Mouse (Mus musculus) gastrocnemius, adult 2 months (tissue): ENCODE results near the gene Abhd6. TPM values are rescaled to one million over a fixed set of nuclear protein-coding genes. Genes with fewer than 3 reads are reported as not detected.

Experiments
- DNase-seq: peaks from one replicate; pipeline ENCODE4 v3.0.0; 2022
- H3K27ac ChIP-seq: fragments of 200-600 bp; 2 replicates; pipeline ENCODE4 v1.8.1; 2022; ENCODE audit warnings: mild to moderate bottlenecking
- H3K4me3 ChIP-seq: fragments of 200-600 bp; 2 replicates; pipeline ENCODE4 v1.8.1; 2022; ENCODE audit warnings: mild to moderate bottlenecking, moderate library complexity
- CTCF ChIP-seq: fragments of 200-600 bp; IDR thresholded peaks from 2 replicates; pipeline ENCODE4 v1.8.1; 2022; ENCODE audit warnings: antibody characterized with exemption, mild to moderate bottlenecking, moderate library complexity
- intact Hi-C: fragments of 180-260 bp; cut with DNase I; formaldehyde crosslinking; loops from one replicate; pipeline ENCODE4 v1.15.1; 2025
- total RNA-seq, 2 experiments: library from RNA; stranded (reverse); gene quantifications; 2 replicates each; pipeline ENCODE4 v1.2.3; 2021

The Abhd6 gene
- total RNA-seq, 2 experiments from 2014 or later = 4.8 to 7.3 TPM

DNA sequence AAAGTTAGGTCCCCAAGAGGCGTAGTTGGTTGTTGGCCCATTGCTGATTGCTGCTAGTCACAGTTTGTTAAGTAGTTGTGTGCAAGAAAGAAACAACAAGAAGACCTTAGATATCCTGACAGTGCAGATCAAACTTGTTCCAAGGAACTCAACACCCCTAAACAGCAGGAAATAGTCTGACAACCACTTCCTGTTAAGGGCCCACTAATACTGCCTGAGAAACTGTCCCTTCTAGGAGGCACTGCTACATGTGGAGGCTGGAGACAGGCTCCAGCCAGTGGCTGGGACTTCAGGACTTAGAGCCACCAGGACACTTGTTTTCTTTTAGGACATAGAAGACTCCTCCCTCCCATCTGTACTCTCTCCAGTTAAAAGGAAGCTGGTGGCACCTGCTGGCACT is 25.2 kb upstream of the Abhd6 start:
- Histone ChIP-seq H3K4me3 (no peak overlapping the region), H3K27ac (no peak overlapping the region)
- no peak for DNase-seq
- no peak for TF ChIP-seq CTCF
- intact Hi-C loops = no loop called here

DNA sequence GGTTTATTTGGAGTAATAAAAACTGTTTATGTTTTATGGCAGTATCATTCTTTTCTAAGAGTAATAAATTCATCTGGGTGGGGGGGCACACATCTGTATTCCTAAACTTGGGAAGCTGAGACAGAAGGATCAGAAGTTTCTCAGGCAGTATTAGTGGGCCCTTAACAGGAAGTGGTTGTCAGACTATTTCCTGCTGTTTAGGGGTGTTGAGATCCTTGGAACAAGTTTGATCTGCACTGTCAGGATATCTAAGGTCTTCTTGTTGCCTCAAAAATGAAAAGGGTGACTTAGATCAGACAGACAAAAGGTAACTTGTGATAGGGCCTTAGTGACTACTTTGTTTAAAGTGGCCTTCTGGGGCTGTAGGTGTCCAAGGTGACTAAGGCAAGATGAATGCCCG is 24.5 kb upstream of the Abhd6 start:
- Histone ChIP-seq H3K27ac (no peak overlapping the region), H3K4me3 (no peak overlapping the region)
- no peak for DNase-seq
- TF ChIP-seq CTCF = no peak
- intact Hi-C loops = no loop called here

DNA sequence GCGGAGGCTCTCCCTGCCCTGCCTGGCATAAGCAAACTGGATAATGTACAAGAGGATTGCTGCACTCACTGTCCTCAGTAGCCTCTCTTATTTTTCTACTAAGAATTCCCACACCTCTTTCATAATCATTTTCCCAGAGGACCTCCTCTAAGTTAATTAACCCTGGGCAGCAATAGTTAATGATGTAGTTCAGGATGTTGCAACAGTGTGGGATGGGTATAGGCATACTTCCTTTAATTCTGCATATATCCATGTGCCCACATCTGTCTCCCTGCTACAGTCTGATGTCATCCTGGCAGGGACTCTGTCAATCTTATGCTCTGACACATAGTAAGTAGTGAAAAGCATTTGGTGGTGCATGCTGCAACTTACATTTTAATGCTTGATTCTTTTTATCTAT is 21.5 kb upstream of the Abhd6 start:
- intact Hi-C loops = no loop called here
- no peak for TF ChIP-seq CTCF
- no peak overlapping the region for H3K27ac ChIP-seq
- no peak for DNase-seq
- H3K4me3 ChIP-seq = no peak overlapping the region

DNA sequence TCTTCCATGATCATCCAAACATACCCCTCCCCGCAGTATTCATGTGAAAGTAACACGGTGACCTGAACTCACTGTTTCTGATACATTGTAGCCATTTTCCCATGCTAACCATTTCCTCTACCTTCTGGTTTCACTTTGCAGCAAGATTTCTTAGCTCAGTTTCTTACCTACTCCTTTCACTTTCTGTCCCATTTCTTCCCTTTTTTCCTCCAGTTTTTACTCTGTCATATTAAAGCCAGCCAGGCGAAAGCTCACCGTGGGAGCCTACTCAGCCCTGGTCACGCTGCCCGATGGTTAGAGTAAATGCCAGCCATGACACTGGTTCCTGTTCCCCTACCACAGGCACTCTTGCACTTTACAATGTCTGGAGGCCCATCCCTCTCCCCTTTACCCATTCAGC is 15.8 kb upstream of the Abhd6 start:
- Histone ChIP-seq H3K27ac (no peak overlapping the region), H3K4me3 (no peak overlapping the region)
- intact Hi-C loops = no loop called here
- no peak for DNase-seq
- no peak for TF ChIP-seq CTCF

DNA sequence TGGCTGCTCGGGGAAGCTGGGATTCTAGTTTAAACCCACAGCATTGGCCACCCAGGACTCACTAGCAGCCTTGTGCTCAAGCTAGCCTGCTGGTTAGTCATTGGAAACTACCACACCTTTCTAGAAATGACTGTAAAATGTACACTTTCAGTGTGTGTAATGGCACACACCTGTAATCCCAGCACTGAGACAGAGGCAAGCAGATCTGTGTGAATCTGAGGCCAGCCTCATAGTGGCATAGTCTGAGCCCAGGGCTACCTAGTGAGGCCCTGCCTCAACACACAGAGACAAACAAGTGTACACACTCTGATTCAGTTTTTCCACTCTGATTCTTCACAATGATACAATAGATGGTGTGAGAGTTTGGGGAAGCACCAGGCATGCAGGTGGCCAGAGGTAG is 13.3 kb upstream of the Abhd6 start:
- no peak for TF ChIP-seq CTCF
- DNase-seq = no peak
- no peak overlapping the region for H3K4me3 ChIP-seq
- no peak overlapping the region for H3K27ac ChIP-seq
- intact Hi-C loops = no loop called here

DNA sequence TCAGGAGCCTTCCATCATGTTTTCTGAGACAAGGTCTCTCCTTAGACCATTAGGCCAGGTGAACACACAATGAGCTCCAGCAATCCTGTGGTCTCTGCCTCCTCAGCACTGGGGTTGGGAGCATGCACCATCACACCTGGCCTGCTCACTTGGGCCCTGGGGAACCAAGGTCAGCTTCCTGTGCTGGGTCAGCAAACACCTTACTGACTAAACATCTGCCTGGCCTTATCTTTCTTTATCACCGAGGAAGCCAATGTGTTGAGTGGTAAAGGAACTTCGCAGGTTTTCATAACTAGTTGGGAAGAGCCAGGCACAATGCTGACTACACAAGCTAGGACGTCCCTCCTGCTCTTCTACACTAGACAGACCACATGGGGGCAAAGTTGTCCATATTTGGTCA is 12.7 kb upstream of the Abhd6 start:
- no peak for DNase-seq
- intact Hi-C loops = no loop called here
- Histone ChIP-seq H3K27ac (no peak overlapping the region), H3K4me3 (no peak overlapping the region)
- TF ChIP-seq CTCF = no peak

DNA sequence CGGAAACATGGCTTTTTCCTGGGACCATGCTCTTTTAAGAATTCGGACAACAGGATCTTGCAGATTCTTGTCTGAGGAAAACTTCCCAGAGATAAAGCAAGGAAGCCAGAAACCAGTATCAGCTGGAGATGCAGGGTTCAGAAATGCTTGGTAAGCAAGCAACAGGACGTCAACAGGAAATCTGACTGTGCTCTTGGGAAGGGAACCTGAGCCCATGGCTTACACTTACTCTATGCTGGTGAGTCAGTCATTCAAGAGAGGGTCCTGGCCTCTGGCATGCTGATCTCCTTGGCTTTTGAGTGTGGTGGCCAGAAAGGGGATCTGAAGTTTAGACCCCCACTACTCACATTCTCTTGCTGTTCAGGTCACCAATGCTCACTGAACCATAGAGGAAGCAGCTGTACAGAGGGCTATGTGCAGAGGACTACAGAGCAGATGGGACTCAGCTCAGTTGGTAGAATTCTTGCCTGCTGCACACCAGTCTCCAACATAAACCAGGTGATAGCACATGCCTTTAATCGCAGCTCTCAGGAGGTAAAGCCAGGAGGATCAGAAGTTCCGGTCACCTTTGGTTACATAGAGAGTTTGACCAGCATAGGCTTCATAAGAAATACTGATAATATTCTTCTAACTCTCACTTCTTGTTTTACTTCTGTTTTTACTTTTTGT is 11.5 kb upstream of the Abhd6 start:
- H3K4me3 ChIP-seq = no peak overlapping the region
- intact Hi-C loops = no loop called here
- TF ChIP-seq CTCF = no peak
- no peak overlapping the region for H3K27ac ChIP-seq
- DNase-seq = no peak

DNA sequence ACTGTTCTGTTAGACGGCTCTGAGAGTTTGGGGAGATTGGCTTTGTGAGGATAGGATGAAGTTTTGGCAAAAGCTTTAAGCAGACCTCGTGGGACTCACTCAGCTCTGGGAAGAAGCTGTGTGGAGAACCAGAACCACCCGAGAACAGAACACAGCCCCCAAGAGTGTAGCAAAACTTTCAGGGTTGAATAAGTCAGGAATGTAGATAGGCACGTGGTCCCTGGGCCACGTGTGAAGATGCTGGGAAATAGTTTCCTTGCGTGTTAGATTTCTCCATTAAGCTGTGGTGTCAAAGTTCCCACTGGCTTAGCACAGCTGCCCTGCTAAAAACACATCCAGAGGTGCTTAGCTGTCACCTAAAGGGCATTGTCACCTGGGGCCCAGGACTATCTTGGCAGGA is 10.5 kb upstream of the Abhd6 start:
- intact Hi-C loops = no loop called here
- Histone ChIP-seq H3K4me3 (no peak overlapping the region), H3K27ac (no peak overlapping the region)
- no peak for DNase-seq
- TF ChIP-seq CTCF = no peak

DNA sequence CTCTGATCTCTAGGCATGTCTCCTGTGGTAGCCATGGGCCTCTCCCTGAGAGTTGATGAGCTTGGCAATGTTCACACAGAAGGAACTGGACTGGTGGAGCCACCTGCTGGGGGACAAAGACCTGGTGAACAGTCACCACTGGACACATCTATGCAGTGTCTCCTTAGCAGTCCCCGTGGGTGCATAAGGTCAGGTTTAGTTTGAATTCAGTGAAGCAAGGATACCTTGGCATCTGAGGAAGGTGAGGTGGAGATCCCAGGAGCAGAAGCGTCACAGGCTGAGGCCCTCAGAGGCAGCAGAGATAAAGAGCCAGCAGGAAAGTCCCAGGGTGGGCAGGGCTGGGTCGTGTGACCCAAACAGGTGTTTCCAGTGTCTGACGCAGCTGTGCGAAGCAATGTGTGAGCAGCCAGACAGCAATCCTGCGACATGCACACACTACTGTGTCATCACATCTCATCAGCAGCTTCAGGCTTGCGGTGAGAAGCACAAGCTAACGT is 8.4 kb upstream of the Abhd6 start, which contains the start of gene Dnase1l3:
Gene Dnase1l3 (minus strand): TSS at position 303 of the 497 bp plus-strand sequence.
- no peak within 1 kb of the TSS for H3K4me3 ChIP-seq
- intact Hi-C loops = no loop called here
- DNase-seq = peak; percentile 49
- peak; percentile 62 for TF ChIP-seq CTCF
- no peak within 1 kb of the TSS for H3K27ac ChIP-seq

DNA sequence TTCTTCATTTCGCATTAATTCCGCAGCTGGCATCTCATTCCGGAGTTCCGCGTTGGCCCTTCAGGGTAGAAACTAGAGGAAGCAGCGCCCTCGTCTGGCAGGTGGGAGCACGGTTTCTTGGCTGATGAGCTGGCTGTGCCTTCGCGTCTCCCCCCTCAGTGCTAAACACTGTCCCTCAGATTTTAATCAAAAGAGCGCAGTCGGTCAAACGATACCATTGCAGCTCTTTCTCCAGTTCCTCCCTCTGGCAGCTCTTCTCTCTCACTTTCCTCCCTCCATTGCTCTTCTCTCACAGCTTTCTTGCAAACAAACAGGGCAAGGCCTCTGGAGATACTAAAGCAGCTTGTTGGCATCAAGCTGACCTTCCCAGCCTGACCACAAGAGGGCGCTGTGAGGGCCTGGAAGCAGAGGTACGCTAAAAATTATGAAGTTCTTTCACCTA is 5.4 kb upstream of the Abhd6 start:
- TF ChIP-seq CTCF = peak; percentile 77
- intact Hi-C loops = loop anchor here (1.0 to 2.0 kb wide), 2 partner anchors 47 to 178 kb away; no protein-coding TSS in a partner anchor
- DNase-seq = peak; percentile 92
- Histone ChIP-seq H3K27ac (peak overlapping the region; percentile 82), H3K4me3 (peak overlapping the region; percentile 70)

DNA sequence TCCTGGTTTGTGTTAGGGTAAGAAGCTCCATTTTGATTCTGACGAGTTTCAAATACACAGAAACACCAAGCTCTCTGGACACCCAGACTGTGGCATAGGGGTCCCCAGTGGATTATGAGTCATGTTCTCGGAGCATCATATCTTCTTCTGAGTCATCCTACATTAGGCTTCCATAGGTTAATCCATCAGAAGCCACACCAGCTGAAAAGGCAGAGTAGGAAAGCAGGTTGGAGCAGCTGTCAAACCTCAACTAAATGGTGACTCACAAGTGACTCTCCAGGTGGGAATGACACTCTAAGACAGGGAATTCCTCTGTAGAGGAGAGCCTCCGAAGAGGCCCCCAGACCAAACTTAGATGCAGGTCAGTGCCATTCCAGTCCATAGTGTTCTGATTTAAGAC is 3.7 kb upstream of the Abhd6 start:
- no peak overlapping the region for H3K4me3 ChIP-seq
- intact Hi-C loops = no loop called here
- H3K27ac ChIP-seq = no peak overlapping the region
- no peak for TF ChIP-seq CTCF
- DNase-seq = no peak

DNA sequence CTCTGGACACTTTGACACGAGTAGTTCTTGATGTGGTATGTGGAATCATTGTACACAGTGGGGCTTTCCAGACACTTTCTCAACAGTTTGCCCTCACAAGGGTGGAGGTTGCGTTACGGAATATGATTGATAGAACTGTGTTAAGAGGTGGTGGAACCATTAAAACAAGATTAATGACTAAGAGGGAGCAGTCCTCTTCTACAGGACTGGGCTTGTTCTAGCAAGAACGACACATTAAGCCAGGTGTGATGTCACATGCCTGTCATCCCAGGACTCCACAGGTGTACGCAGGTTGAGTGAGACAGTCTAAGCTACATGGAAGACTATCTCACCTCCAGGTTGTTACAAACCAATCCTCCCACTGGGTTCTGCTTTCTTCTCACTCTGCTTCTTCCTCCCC is 3.3 kb upstream of the Abhd6 start:
- Histone ChIP-seq H3K27ac (no peak overlapping the region), H3K4me3 (no peak overlapping the region)
- DNase-seq = no peak
- intact Hi-C loops = no loop called here
- no peak for TF ChIP-seq CTCF

DNA sequence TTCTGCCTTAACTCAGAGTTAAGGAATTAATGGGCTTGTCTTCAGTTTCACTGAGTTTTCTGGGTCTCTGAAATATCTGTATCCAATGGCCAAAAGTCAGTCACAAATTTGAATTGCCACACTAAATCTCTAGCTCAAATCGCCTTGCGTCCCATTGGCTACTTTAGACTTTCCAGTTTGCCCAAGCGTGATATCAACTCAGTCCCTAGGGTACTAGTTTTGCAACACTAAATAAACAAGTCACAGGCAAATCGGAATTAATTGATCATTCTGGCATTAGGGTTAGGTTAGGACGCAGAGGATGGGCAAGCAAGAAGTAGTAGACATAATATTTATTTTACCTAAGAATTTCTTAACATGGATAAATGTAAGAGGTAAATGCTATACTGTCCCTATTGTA is 2.5 kb upstream of the Abhd6 start:
- intact Hi-C loops = no loop called here
- TF ChIP-seq CTCF = no peak
- no peak for DNase-seq
- H3K4me3 ChIP-seq = no peak overlapping the region
- H3K27ac ChIP-seq = no peak overlapping the region
